Comparison of ENCODE assay signal across 8 mouse cellular contexts in the genomic region with DNA sequence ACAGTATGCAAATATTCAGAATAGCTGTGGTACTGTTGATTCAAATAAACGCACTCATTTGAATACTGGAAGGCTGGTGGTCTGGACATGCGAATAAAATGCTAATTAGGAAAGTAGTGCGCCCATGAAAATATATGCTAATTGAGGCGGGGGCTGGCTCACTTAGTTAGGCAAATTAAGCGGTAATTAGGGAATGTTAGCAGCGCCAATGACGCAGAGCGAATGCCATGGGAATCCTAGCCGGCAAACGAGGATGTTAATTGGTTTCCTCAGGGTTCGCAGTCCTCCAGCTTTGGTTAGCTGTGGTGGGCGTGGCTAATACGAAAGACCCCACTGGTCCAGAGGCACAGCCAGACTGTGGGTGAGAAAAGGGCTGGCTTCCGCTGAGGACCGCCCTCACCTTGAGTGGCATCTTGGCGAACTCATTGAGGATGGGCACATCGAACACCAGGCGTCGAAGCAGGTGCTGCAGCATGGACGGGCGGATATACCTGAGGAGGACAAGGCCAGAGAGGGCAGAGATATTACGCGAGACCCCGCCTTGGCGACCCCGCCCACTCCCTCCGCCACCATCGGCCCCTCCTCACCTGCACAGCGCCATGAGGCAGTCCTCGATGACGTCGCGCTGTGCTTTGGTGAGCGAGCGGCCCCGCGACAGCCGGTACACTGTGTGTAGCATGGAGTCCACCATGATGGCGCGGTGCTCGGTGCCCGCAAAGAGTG. TPM values are rescaled to one million over a fixed set of nuclear protein-coding genes. Genes with fewer than 3 reads are reported as not detected.
DNase-seq lines count a peak whose midpoint lies in the region; ATAC-seq and TF ChIP-seq lines count a peak whose summit lies in the region.

No protein-coding gene starts in this region.

- peaks cover 7% of the 10 kb centered on the region; the same call in 1 of the 2 replicates for H3K4me1 ChIP-seq in forebrain, embryonic 11.5 days (replicated peaks; ENCODE audit: control insufficient read depth, insufficient read depth, low read length)
- H3K4me1 ChIP-seq in midbrain, postnatal 0 days (ENCODE audit: insufficient read depth, low read length) = 0 out of 2 replicates have a peak, but pooled peaks cover 4% of the 10 kb centered on the region

- H3K27me3 ChIP-seq in forebrain, embryonic 11.5 days (ENCODE audit: control insufficient read depth, insufficient read depth, low read length) = peaks cover 4% of the 10 kb centered on the region; the same call in 1 of the 2 replicates
- H3K27me3 ChIP-seq in midbrain, postnatal 0 days (ENCODE audit: insufficient read depth, low read length) = no peaks in the 10 kb centered on the region

- DNase-seq in layer of hippocampus, adult 18-20 months (ENCODE audit: low spot score in 2 of 2) = peak; percentile 55 to 70
- no peak for DNase-seq in layer of hippocampus, adult 9-10 months (ENCODE audit: low spot score)
- peak; percentile 90 for DNase-seq in forebrain, embryonic 11.5 days (ENCODE audit: low spot score)
- peak; percentile 63 for DNase-seq in layer of hippocampus, adult 9-11 months
- DNase-seq in midbrain, postnatal 0 days (ENCODE audit: low spot score) = peak; percentile 91
- DNase-seq in ovary, postnatal 14 days (ENCODE audit: low spot score) = no peak
- no peak for DNase-seq in adrenal gland, adult (ENCODE audit: inconsistent age in 2 of 2, low spot score in 1 of 2)

- peak overlapping the region; percentile 38 for H3K4me3 ChIP-seq in forebrain, embryonic 11.5 days (ENCODE audit: low read depth, low read length)
- H3K4me3 ChIP-seq in midbrain, postnatal 0 days (ENCODE audit: low read depth, low read length) = peak overlapping the region; percentile 41

- no peaks in the 10 kb centered on the region for H3K36me3 ChIP-seq in forebrain, embryonic 11.5 days (ENCODE audit: control insufficient read depth, insufficient read depth, low read length)
- no peaks in the 10 kb centered on the region for H3K36me3 ChIP-seq in midbrain, postnatal 0 days (ENCODE audit: insufficient read depth, low read length)

- TF ChIP-seq CTCF in midbrain, postnatal 0 days (IDR thresholded peaks at IDR 0.05) = peak; percentile 13; the same call in 1 of the 2 replicates

- ATAC-seq in forebrain, embryonic 11.5 days (replicated peaks; ENCODE audit: low FRiP score) = peak; percentile 92
- ATAC-seq in midbrain, postnatal 0 days (ENCODE audit: low FRiP score) = peak; percentile 90
- ATAC-seq in monocyte, adult 5-6 weeks (replicated peaks; ENCODE audit: insufficient number of reproducible peaks, low FRiP score, low TSS enrichment, poor library complexity, severe bottlenecking) = no peak

- H3K9ac ChIP-seq in forebrain, embryonic 11.5 days (ENCODE audit: low read length) = peak overlapping the region; percentile 55
- peak overlapping the region; percentile 52 for H3K9ac ChIP-seq in midbrain, postnatal 0 days (replicated peaks; ENCODE audit: low read length, poor library complexity, severe bottlenecking)

- H3K27ac ChIP-seq in forebrain, embryonic 11.5 days (ENCODE audit: low read depth, low read length) = peak overlapping the region; percentile 74
- H3K27ac ChIP-seq in midbrain, postnatal 0 days (ENCODE audit: low read depth, low read length) = peak overlapping the region; percentile 82

- peak overlapping the region; percentile 78 for H3K4me2 ChIP-seq in forebrain, embryonic 11.5 days (ENCODE audit: low read depth, low read length, severe bottlenecking)
- H3K4me2 ChIP-seq in midbrain, postnatal 0 days (ENCODE audit: low read depth, low read length, poor library complexity, severe bottlenecking) = peak overlapping the region; percentile 57

- 3% methylated on average over 42 of the region's 42 CpGs for WGBS in forebrain, embryonic 11.5 days
- 3% methylated on average over 42 of the region's 42 CpGs for WGBS in midbrain, postnatal 0 days

- H3K9me3 ChIP-seq in forebrain, embryonic 11.5 days (ENCODE audit: control insufficient read depth, low read length) = no peaks in the 10 kb centered on the region
- no peaks in the 10 kb centered on the region for H3K9me3 ChIP-seq in midbrain, postnatal 0 days (ENCODE audit: low read length)

RNA-seq across cellular contexts. Expression of gene Ryr1, which starts 53.6 kb away (rescaled TPM):
- total RNA-seq in layer of hippocampus, adult 18-20 months (2021) = 10 to 100 TPM; 15.3 to 15.5 TPM
- 0.68 and 1.2 TPM in 2 replicates for polyA plus RNA-seq in forebrain, embryonic 11.5 days (2014; fragmentation: Nextera tagmentation; extraction: Ambion mirVana)
- total RNA-seq in midbrain, postnatal 0 days (2014; rRNA removed) = 7.0 and 7.2 TPM in 2 replicates
- polyA plus RNA-seq in midbrain, postnatal 0 days (2015; fragmentation: Nextera tagmentation; extraction: Ambion mirVana) = 13.6 and 15.2 TPM in 2 replicates
- total RNA-seq in monocyte, adult 5-6 weeks (2017) = 2.3 to 3.1 TPM (median 2.3 TPM) in 3 replicates

Comparison
In these comparisons a context has a peak if more than half of its experiments do, and no peak if none do; other contexts are left out.
1. DNase-seq: peak in layer of hippocampus, adult 18-20 months (2 of 2), forebrain, embryonic 11.5 days (single experiment), layer of hippocampus, adult 9-11 months (single experiment) and midbrain, postnatal 0 days (single experiment); none in layer of hippocampus, adult 9-10 months (single experiment), ovary, postnatal 14 days (single experiment) and adrenal gland, adult (0 of 2).